Mouse (Mus musculus): Measurements from ENCODE around the gene Apex1. TPM values are rescaled to one million over a fixed set of nuclear protein-coding genes. Genes with fewer than 3 reads are reported as not detected.
"Not testable (repeated sequence)": the region's sequence is repeated elsewhere in the genome, so short reads cannot be mapped to it uniquely, and the experiment has no call there.

Apex1 gene
- total RNA-seq, 2 experiments from 2014 or later: 57.7 to 61.6 TPM

DNA sequence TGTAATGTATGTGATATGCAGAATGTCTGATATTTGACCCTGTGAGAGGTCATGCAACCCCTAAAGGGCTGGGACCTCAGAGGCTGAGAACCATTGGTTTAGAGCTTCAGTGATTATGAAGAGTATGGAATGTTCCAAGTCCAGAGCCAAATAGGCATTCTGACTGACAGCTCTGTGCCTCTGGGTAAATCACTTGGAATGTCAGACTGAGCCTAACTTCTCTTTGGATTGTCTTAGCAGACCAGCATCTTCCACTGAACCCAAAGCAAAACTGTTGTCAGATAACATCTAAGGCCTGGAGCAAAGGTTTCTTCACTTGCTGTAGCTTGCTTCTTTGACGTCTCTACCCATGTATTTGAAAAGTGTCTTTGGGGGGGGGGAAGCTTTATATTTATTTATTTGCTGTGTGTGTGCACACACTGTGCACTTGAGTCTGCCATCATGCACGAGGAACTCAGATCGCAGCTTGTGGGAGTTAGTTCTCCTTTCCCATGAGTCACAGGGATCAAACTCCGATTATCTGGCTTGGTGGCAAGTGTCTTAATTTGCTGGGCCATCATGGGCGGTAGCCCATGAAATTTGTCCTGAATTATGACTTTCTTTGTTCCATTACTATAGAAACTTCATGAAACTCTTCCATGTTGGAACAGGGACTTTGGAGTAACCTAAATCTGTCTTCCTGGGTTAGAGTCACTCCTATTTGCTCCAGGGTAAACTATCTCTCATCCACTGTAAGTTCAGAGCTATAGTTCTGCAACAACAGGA lies 43.6 kb downstream of the Apex1 start:
- no peak for DNase-seq (ENCODE audit: low spot score in 2 of 2)

DNA sequence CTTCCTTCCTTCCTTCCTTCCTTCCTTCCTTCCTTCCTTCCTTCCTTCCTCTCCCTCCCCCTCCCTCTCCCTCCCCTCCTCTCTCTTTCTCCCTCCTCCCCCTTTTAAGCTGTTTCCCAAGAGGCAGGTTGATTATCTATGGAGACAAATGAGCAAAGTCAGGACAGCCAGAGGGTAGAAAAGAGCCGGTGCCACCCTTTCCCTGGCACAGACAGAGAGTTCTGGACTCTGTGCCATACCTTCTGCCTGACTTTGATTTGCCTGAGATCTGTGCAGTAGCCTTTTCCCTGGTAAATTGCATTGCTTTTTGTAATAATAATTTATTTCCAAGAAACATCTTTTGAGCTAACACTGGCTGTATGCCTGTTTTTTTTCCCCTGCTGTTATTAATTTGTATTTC lies 44.3 kb downstream of the Apex1 start:
- DNase-seq (ENCODE audit: low spot score in 2 of 2): no peak

DNA sequence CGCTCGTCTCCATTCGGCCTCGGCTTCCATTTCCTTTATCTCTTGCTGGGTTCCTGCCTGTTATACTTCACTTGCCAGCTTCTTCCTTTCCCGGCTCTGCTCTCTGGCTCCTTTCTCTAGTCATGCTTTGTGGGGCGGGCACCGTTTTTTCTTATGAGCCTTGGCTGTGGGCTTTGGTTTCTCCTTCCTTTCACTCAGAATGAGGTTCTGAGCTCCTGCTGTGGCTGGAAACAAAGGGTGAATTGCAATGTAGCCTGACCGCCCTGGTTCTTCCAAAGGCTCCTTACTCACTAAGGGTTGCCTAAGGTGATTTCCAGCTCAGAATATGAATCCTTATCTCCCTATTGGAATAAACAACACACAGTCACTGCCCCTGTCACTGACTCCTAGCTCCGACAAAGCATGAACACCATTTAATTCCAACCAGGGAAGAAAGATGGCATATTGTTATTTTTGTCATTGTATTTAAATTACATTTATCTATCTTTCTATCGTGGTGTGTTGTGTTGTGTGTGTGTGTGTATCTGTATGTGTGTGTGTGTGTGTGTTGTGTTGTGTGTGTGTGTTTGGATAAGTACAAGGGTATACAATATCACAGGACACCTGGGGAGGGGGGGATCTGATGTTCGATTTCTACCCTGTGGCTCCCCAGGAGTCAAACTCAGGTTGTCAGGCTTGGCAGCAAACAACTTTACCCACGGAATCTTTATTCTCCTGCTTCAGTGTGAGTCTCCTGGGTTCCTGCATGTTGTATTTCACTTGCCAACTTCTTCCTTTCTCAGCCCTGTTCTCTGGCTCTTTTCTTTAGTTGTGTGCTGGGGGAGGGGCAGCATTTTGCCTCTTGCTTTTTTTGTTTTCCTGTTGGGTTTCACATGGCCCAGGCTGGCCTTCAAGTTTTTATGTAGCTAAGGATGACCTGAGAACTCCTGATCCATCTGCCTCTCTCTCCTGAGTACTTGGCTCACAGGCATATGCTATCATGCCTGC lies 45.1 kb downstream of the Apex1 start:
- DNase-seq (ENCODE audit: low spot score in 2 of 2): peak in 1 of 2 experiments; percentile 23

DNA sequence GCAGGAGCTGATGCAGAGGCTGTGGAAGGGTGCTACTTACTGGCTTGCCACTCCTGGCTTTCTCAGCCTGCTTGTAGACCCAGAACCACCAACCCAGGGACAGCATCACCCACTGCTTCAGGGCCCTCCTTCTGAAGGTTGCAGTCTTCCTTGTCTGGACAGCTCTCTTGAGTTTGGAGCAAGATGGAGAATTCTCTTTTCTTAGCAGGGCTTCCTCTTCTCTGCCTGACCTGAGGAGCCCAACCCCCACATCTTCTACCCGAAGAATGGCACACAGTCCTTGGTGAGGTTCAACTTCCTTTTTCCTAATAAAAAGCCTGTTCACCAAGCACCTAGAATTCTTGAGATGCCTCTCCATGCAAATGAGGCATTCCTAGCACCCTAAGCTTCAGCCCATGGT lies 46.1 kb downstream of the Apex1 start:
- DNase-seq (ENCODE audit: low spot score in 2 of 2): no peak

DNA sequence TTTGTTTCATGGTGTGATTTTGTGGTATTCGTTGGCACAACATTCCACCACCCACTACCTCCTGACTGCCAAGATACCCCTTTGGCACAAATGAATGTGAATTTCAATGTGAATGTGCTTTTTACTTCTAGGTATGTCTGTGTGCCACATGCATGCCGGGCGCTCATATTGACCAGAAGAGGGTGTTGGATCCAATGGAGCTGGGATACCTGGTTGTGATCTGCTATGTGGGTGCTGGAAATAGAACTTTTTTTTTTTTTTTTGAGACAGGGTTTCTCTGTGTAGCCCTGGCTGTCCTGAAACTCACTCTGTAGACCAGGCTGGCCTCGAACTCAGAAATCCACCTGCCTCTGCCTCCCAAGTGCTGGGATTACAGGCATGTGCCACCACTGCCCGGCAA lies 48.3 kb downstream of the Apex1 start:
- not testable (repeated sequence) for DNase-seq (ENCODE audit: low spot score in 2 of 2)

DNA sequence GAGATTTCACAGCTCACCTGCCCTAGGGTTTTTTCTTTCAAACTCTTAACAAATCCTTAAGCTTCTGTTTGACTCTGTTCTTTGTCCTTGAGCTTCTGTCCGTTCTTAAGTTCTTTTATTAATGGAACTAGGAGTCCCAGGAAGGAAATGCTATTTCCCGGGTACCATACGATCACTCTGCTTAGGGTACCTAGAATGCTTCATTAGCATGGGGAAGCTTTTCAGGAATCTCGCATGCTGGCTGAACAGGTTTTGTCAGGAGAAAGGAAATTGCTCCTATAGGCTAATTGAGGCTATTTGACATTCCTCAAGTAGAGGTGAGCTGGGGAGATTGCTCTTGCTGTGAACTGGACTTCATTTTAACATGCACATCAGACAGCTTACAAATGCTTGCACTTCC lies 48.9 kb downstream of the Apex1 start:
- DNase-seq (ENCODE audit: low spot score in 2 of 2): no peak

DNA sequence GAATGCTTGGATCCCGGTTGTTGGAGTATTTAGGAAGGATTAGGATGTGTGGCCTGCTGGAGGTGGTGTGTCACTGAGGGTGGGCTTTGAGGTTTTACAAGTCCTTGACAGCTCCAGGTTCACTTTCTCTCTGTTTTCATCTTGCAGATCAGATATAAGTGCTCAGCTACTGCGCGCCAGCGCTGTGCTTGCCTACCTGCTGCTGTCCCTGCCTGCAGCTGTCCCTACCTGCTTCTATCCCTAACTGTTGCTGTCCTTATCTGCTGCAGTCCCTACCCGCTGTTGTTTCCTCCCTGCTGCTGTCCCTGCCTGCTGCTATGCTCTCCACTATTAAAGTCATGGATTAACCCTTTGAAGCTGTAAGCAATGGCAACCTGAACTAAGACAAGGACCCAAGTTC lies 50.2 kb downstream of the Apex1 start:
- DNase-seq (ENCODE audit: low spot score in 2 of 2): no peak

DNA sequence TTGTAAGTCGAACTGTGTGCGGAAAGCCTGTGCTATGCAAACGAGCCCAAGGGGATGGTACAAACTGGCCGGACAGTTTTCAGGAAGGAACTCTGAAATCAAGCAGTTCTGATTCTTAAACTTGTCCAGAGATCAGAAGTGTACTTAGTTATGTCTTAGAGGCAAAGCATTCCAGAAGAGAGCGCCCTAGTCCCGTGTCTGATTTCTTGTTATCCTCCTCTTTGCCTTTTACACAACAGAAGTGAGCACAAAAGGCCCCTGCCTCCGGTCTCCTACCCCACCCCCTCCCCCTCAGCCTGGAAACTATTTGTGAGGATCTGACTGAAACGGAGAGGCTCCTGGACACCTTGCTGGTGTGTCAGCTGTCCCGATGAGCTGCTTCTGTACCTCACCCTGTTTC lies 51.9 kb downstream of the Apex1 start:
- no peak for DNase-seq (ENCODE audit: low spot score in 2 of 2)

Other genes starting within 250 kb of the Apex1 start
- not detected for gene Olfr747, start 231.8 kb upstream of the Apex1 start, total RNA-seq (2021)
- gene Olfr748, start 217.6 kb upstream of the Apex1 start, total RNA-seq (2021): not detected
- gene Olfr749, start 179.9 kb upstream of the Apex1 start, total RNA-seq (2021): not detected
- gene Ttc5, start 139.4 kb upstream of the Apex1 start, total RNA-seq (2021): 10 to 100 TPM; 53.4 to 55.6 TPM
- gene Ccnb1ip1, start 117.2 kb upstream of the Apex1 start, total RNA-seq (2021): not detected
- gene Parp2, start 117.1 kb upstream of the Apex1 start, total RNA-seq (2021): 10 to 100 TPM; 27.0 to 27.8 TPM
- gene Tep1, start 54.4 kb upstream of the Apex1 start, total RNA-seq (2021): 1 to 10 TPM; 2.6 to 4.6 TPM
- gene Klhl33, start 27.5 kb upstream of the Apex1 start, total RNA-seq (2021): 1 to 10 TPM; 5.6 to 6.5 TPM
- 10 to 100 TPM; 30.9 to 35.2 TPM for gene Osgep, start 75 bp upstream of the Apex1 start, total RNA-seq (2021)
- gene Pip4p1, start 5.9 kb downstream of the Apex1 start, total RNA-seq (2021): 100 to 1,000 TPM in 1 of 2 experiments, 10 to 100 TPM in 1; 92.3 to 102 TPM
- gene Pnp, start 6.1 kb downstream of the Apex1 start, total RNA-seq (2021): 10 to 100 TPM; 13.7 to 16.4 TPM
- gene Gm49342, start 19.5 kb downstream of the Apex1 start, total RNA-seq (2021): 10 to 100 TPM in 1 of 2 experiments, 1 to 10 TPM in 1; 5.3 to 10.1 TPM
- gene Pnp2, start 31.0 kb downstream of the Apex1 start, total RNA-seq (2021): 1 to 10 TPM in 1 of 2 experiments, under 1 TPM in 1; 0.46 to 1.1 TPM
- gene Rnase10, start 82.8 kb downstream of the Apex1 start, total RNA-seq (2021): under 1 TPM in 1 of 2 experiments, not detected in 1; 0.30 TPM
- gene Rnase9, start 116.9 kb downstream of the Apex1 start, total RNA-seq (2021): not detected
- not detected for gene Rnase11, start 125.2 kb downstream of the Apex1 start, total RNA-seq (2021)
- gene Rnase12, start 132.7 kb downstream of the Apex1 start, total RNA-seq (2021): not detected
- not detected for gene Olfr750, start 149.5 kb downstream of the Apex1 start, total RNA-seq (2021)
- gene Rnase4, start 166.1 kb downstream of the Apex1 start, total RNA-seq (2021): 10 to 100 TPM; 16.5 to 18.1 TPM
- 1 to 10 TPM; 4.0 to 4.3 TPM for gene Ang, start 166.2 kb downstream of the Apex1 start, total RNA-seq (2021)
- not detected for gene Eddm3b, start 189.5 kb downstream of the Apex1 start, total RNA-seq (2021)
- not detected for gene Rnase6, start 198.9 kb downstream of the Apex1 start, total RNA-seq (2021)
- 1 to 10 TPM in 1 of 2 experiments, under 1 TPM in 1; 0.63 to 1.1 TPM for gene Rnase1, start 221.8 kb downstream of the Apex1 start, total RNA-seq (2021)
- not detected for gene Rnase2b, start 237.3 kb downstream of the Apex1 start, total RNA-seq (2021)